Mouse (Mus musculus) layer of hippocampus, postnatal 36 days (tissue): ENCODE measurements around the gene Sparcl1. TPM values are rescaled to one million over a fixed set of nuclear protein-coding genes. Genes with fewer than 3 reads are reported as not detected.

Source experiments
- DNase-seq, 2 experiments: peaks; one replicate each; pipeline ENCODE4 v3.0.0; 2022
- total RNA-seq, 2 experiments: library from RNA; stranded (reverse); gene quantifications; 2 replicates each; pipeline ENCODE4 v1.2.3; 2021

The Sparcl1 gene
- total RNA-seq, 2 experiments from 2014 or later = 1,408 to 1,415 TPM

GRCm38 (mm10) chr5:104061936-104062772 is 51.4 kb downstream of the Sparcl1 start:
- DNase-seq = no peak

DNA sequence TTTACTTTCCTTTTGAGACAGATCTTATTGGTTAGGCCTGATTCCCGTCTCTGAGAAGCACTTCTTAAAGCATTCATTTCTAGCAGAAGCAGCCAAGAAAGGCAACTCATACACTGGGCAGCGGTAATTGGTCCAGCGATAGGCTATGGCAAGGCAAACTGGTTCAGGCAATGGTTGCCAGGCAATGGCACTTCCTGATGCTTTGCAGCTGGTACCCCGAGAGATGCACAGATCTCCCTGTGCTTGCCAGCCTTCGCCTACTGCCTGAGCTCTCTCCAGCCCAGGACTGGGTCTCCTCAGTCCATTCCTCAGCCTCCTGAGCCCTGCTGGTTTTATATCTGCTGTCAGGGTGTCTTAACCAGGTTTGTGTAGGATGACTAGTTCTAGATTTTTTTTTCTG is 53.1 kb downstream of the Sparcl1 start:
- no peak for DNase-seq

- no peak for DNase-seq
These were observed 53.9 kb downstream of the Sparcl1 start for GRCm38 (mm10) chr5:104059628-104060027.

GRCm38 (mm10) chr5:104058021-104058420 is 55.5 kb downstream of the Sparcl1 start:
- DNase-seq = peak in 1 of 2 experiments; percentile 41

- DNase-seq = no peak
These were observed 57.2 kb downstream of the Sparcl1 start for GRCm38 (mm10) chr5:104056295-104056694.

- DNase-seq = no peak
These were observed 57.7 kb downstream of the Sparcl1 start for GRCm38 (mm10) chr5:104055816-104056215.

- no peak for DNase-seq
These were observed 58.6 kb downstream of the Sparcl1 start for GRCm38 (mm10) chr5:104054938-104055337.

DNA sequence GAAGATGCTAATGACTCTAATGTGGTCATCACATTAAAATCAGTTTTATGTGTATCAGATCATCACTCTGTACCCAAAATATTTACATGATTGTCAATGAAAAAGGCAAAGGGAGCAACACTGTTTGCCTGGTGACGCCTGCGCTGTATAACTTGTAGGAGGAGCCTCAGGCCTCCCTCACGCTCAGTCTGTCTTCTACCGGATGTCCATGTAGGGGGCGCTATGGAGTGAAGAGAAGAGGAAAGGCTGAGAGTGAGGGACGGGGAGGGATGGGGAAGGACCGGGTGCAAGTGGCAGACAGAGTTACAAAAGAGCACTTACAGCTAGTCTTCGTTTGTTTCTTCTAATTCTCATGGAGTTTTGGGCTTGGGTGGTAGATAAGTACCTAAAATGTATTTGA is 60.6 kb downstream of the Sparcl1 start:
- no peak for DNase-seq

GRCm38 (mm10) chr5:104048139-104048538 is 65.4 kb downstream of the Sparcl1 start:
- no peak for DNase-seq

DNA sequence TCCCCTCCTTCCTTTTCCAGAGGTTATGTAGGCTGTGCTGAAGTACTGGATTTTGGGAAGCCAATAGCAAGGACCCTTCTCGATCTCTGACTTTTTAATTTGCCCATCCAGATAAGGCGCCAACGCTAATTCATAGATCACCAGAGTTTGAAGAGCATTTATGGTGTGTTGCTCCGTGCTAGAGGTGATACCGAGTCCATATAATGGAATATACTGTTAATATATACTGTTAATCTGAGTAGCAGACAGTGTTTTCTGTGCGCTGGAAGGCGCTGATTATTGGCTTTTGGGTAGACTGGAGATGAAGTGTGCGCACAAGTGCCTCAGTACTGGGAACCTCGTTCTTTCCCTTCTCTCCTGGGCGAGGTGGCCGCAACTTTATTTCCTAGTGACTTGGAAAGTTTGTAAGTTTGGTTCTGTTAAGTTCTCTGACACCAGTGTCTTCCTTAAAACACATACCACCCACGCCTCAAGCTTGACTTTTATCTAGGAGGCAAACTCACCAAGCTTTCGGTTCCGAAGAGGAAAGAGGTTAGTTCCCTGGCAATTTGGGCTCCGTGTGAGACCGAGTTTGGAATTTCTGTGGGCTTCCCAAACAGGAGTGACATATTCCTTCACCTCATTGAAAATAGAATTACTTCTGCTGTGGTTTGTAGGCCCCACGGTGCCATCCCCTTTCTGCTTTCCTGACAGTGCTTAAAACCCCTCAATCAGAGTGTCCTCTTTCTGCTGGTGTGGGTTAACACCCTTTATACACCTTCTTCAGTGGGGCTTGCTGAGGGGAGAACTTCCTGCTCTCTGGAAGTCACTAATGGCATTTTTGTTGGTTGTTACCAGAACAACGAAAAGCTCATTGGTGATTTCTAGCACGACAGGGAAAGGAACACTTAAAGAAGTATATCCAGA is 66.1 kb downstream of the Sparcl1 start:
- no peak for DNase-seq

- DNase-seq = peak; percentile 96 to 98
These were observed 67.0 kb downstream of the Sparcl1 start, which contains the start of gene Nudt9 for GRCm38 (mm10) chr5:104046256-104047199. TSS of gene Nudt9 (plus strand) at chr5:104046306.

DNA sequence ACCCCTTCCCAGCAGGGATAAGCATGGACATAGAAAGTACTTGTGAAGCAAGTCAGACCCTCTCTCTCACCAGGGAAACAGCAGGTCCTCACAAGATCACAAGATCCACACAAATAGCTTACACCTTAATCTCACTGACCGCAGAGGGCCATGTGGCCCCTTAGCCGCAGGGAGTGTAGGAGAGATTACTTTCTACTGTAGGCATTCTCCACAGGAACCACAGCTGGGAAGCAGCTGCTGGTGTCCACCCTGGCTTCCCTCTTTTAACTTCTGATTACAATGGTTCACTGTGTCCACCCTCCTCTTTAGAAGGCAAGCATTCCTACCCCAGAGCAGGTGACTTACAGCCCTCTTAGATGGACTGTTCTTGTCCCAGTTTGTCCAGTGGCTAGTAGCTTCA is 69.8 kb downstream of the Sparcl1 start:
- no peak for DNase-seq

GRCm38 (mm10) chr5:104042906-104043305 is 70.6 kb downstream of the Sparcl1 start:
- no peak for DNase-seq

- no peak for DNase-seq
These were observed 74.2 kb downstream of the Sparcl1 start for GRCm38 (mm10) chr5:104039154-104039932.

DNA sequence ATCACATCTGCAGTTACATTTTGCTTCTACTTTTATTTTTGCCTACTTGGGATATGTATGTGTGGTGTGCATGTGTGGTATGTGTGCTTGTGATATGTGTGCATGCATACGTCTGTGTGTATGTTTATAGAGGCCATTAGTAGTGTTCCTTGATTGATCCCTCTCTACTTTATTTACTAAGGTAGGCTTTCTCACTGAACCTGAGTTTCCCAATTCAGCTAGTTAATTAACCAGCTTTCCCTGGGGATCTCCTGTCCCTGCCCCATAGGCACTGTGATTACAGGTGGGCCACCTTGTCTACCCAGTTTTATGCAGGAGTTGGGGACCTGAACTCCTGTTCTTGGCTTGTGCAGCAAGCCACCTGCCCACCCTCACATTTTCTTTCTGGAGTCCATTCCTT is 76.8 kb downstream of the Sparcl1 start:
- no peak for DNase-seq

DNA sequence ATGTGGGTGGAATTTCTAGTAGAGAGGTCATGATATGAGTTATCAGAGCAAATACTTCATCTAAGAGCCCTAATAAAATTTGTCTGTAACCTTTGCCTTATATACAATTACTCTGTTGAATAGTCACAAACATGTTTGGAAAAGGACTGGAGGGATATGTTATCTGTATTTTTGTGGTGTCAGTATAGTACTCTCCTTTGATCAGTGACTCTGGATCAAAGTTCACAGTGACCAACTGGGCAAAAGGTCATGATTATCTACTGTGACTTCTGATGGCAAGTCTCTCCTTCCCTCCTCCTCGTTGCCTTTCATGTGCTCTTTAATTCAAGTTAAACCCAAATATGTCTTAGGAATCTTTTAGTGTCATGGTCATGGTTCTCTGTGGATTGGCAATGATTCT is 77.7 kb downstream of the Sparcl1 start:
- no peak for DNase-seq

- no peak for DNase-seq
These were observed 78.5 kb downstream of the Sparcl1 start for GRCm38 (mm10) chr5:104035066-104035465.

DNA sequence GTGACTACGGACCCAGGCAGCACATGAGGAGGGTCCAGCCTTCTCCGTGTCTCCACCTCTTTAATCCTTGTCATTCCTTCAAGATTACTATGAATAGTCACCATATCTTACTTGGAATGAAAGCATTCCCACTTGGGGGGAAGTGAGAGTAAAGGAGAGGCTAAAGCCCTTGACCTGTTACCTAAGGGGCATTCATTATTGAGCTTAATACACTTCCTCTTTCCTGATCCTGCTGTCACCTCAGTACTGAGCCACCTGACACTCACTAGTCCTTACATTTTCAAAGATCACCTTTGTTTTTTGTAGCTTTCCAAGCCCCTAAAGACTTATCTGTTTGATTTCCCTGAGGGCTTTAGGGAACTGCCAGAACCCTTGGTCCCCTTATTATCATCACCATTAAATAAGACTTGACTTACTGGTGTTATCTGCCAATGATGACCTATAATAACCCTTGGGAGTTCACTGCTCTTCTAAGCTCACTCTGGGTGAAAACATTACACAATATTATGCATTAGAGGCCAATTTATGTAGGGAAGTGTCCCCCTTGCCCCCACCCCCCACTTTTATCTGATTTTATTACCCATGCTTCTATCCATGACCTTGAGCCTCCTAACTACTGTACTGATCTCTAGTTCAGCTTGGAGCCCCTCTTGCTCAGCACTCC is 81.0 kb downstream of the Sparcl1 start:
- no peak for DNase-seq
